Mouse (Mus musculus) ES-Bruce4 (cell line): Measurements from ENCODE around the gene Zfp281. TPM values are rescaled to one million over a fixed set of nuclear protein-coding genes. Genes with fewer than 3 reads are reported as not detected.
A peak's percentile ranks its signal among the peaks of the same experiment; 100 is the strongest.

ENCODE experiments used
- H3K27ac ChIP-seq: 2 replicates; pipeline ENCODE4 v1.5.1; 2012; ENCODE audit warnings: low read length, inconsistent platforms; ENCODE audit not compliant: insufficient read depth
- H3K27me3 ChIP-seq: 2 replicates; pipeline ENCODE4 v1.6.1; 2012; ENCODE audit warnings: mild to moderate bottlenecking, low read length, inconsistent platforms; ENCODE audit not compliant: control insufficient read depth, poor library complexity, insufficient read depth, severe bottlenecking
- H3K36me3 ChIP-seq: 2 replicates; pipeline ENCODE4 v1.6.1; 2012; ENCODE audit warnings: inconsistent platforms, mild to moderate bottlenecking, low read length, moderate library complexity; ENCODE audit not compliant: control insufficient read depth, poor library complexity, insufficient read depth, severe bottlenecking
- H3K4me1 ChIP-seq: one replicate; pipeline ENCODE4 v1.8.1; 2011; ENCODE audit warnings: low read length; ENCODE audit not compliant: control insufficient read depth, insufficient read depth
- H3K4me3 ChIP-seq: 2 replicates; pipeline ENCODE4 v1.5.1; 2011; ENCODE audit warnings: low read depth, mild to moderate bottlenecking, low read length
- H3K9ac ChIP-seq: 2 replicates; pipeline ENCODE4 v1.6.1; 2012; ENCODE audit warnings: low read depth, mild to moderate bottlenecking, inconsistent platforms; ENCODE audit not compliant: poor library complexity, severe bottlenecking
- H3K9me3 ChIP-seq: replicated peaks from 2 replicates; pipeline ENCODE4 v1.6.1; 2012; ENCODE audit warnings: mild to moderate bottlenecking, low read length, inconsistent platforms; ENCODE audit not compliant: control insufficient read depth, poor library complexity, insufficient read depth, severe bottlenecking
- CTCF ChIP-seq: IDR thresholded peaks from one replicate; pipeline ENCODE4 v1.8.1; 2011; ENCODE audit warnings: low read depth, low read length
- EP300 ChIP-seq: IDR thresholded peaks from 2 replicates; pipeline ENCODE4 v1.6.1; 2011; ENCODE audit warnings: low read depth, low read length; ENCODE audit not compliant: insufficient read depth
- POLR2A ChIP-seq: IDR thresholded peaks from one replicate; pipeline ENCODE4 v1.8.1; 2011; ENCODE audit warnings: low read length; ENCODE audit not compliant: insufficient read depth
- polyA plus RNA-seq: library from polyadenylated mRNA; stranded (reverse); fragments of >200 nt; gene quantifications from 2 replicates; pipeline ENCODE4 v1.2.4, GENCODE M21; 2011; ENCODE audit warnings: low read depth; ENCODE audit not compliant: missing spikeins, insufficient read depth, insufficient read length

The Zfp281 gene
- 94.4 and 98.1 TPM in 2 replicates for polyA plus RNA-seq

GRCm38 (mm10) chr1:136624146-136625018, at the start of gene Zfp281:
Gene Zfp281, plus strand, starts transcription at chr1:136624901.
- TF ChIP-seq POLR2A (no peak), CTCF (no peak), EP300 (no peak)
- peaks cover 35% of the 10 kb centered on the region for H3K36me3 ChIP-seq

GRCm38 (mm10) chr1:136577890-136578663, 46.6 kb upstream of the Zfp281 start:
- Histone ChIP-seq H3K9ac (peak overlapping the region; percentile 8; the same call in 1 of the 2 replicates), H3K4me1 (peaks cover 4% of the 10 kb centered on the region), H3K36me3 (peaks cover 9% of the 10 kb centered on the region), H3K27me3 (no peaks in the 10 kb centered on the region), H3K9me3 (no peaks in the 10 kb centered on the region), H3K27ac (0 out of 2 replicates have a peak overlapping the region, but pooled peaks have one; percentile 1), H3K4me3 (no peak overlapping the region)
- TF ChIP-seq EP300 (no peak), POLR2A (no peak), CTCF (no peak)

More at GRCm38 (mm10) chr1:136624146-136625018, at the start of gene Zfp281:
- peak within 1 kb of the TSS; percentile 63 for H3K4me3 ChIP-seq
- no peaks in the 10 kb centered on the region for H3K27me3 ChIP-seq
- peak within 1 kb of the TSS; percentile 16; the same call in 1 of the 2 replicates for H3K27ac ChIP-seq
- peak within 1 kb of the TSS; percentile 96 for H3K9ac ChIP-seq
- no peaks in the 10 kb centered on the region for H3K4me1 ChIP-seq
- H3K9me3 ChIP-seq = no peaks in the 10 kb centered on the region

GRCm38 (mm10) chr1:136579360-136579759, 45.3 kb upstream of the Zfp281 start:
- no peaks in the 10 kb centered on the region for H3K27me3 ChIP-seq
- no peak overlapping the region for H3K9ac ChIP-seq
- no peaks in the 10 kb centered on the region for H3K9me3 ChIP-seq
- H3K36me3 ChIP-seq = peaks cover 9% of the 10 kb centered on the region
- TF ChIP-seq POLR2A = no peak
- TF ChIP-seq CTCF = no peak
- TF ChIP-seq EP300 = no peak
- H3K4me3 ChIP-seq = no peak overlapping the region
- H3K4me1 ChIP-seq = peaks cover 2% of the 10 kb centered on the region
- no peak overlapping the region for H3K27ac ChIP-seq

GRCm38 (mm10) chr1:136580266-136580665, 44.4 kb upstream of the Zfp281 start:
- Histone ChIP-seq H3K27ac (no peak overlapping the region), H3K27me3 (no peaks in the 10 kb centered on the region), H3K36me3 (peaks cover 9% of the 10 kb centered on the region), H3K9me3 (no peaks in the 10 kb centered on the region), H3K9ac (no peak overlapping the region), H3K4me3 (no peak overlapping the region), H3K4me1 (peaks cover 2% of the 10 kb centered on the region)
- TF ChIP-seq CTCF (no peak), EP300 (no peak)

GRCm38 (mm10) chr1:136581841-136582240, 42.9 kb upstream of the Zfp281 start:
- Histone ChIP-seq H3K9ac (no peak overlapping the region), H3K4me1 (peaks cover 2% of the 10 kb centered on the region), H3K4me3 (no peak overlapping the region), H3K27me3 (no peaks in the 10 kb centered on the region), H3K27ac (no peak overlapping the region), H3K36me3 (peaks cover 9% of the 10 kb centered on the region), H3K9me3 (no peaks in the 10 kb centered on the region)
- no peak for TF ChIP-seq CTCF
- TF ChIP-seq POLR2A = no peak
- TF ChIP-seq EP300 = no peak
